Mouse (Mus musculus): ENCODE data around the gene Rps21. TPM values are rescaled to one million over a fixed set of nuclear protein-coding genes. Genes with fewer than 3 reads are reported as not detected.

Rps21 gene
- polyA plus RNA-seq, 1 experiment from 2014 or later = 478 TPM

DNA sequence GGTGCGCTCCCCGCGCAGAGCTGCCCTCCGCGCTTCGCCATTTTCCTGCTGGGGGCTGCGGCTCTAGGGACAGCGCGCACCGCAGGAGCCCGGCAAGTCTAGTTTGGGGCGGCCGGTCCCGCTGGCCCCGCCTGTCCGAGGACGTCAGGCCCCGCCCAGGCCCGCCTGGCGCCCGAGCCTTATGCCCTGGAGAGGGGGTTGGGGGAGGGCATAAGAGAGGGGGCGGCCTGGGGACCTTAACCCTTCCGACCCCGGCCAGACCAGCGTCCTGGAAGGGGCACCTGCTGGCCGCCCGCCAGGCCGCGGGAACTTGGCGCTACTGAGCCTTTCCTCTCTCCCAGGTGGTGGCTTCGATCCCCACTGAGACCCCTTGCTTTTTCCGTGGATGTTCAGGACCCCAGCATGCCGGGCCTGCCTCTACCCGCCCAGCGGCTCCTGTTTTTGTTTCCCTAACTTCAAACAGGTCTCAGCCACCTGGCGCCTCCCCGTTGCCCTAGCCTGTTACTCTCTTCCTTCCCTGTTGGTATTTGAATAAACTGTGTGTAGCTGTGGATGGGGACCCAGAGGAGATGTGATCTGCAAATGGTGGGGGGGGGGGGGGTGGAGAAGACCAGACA is 31.3 kb upstream of the Rps21 start, which contains the start of gene Lama5:
Lama5 (minus strand) TSS at position 98 of the 617 bp plus-strand sequence.
- Histone ChIP-seq H3K4me1 (ENCODE audit: control insufficient read depth, insufficient read depth, low read length) (peaks cover 27% of the 10 kb centered on the region), H3K27me3 (ENCODE audit: control insufficient read depth, insufficient read depth, low read length) (peaks cover 17% of the 10 kb centered on the region)
- under 1% methylated on average over 35 of the region's 37 CpGs for WGBS

DNA sequence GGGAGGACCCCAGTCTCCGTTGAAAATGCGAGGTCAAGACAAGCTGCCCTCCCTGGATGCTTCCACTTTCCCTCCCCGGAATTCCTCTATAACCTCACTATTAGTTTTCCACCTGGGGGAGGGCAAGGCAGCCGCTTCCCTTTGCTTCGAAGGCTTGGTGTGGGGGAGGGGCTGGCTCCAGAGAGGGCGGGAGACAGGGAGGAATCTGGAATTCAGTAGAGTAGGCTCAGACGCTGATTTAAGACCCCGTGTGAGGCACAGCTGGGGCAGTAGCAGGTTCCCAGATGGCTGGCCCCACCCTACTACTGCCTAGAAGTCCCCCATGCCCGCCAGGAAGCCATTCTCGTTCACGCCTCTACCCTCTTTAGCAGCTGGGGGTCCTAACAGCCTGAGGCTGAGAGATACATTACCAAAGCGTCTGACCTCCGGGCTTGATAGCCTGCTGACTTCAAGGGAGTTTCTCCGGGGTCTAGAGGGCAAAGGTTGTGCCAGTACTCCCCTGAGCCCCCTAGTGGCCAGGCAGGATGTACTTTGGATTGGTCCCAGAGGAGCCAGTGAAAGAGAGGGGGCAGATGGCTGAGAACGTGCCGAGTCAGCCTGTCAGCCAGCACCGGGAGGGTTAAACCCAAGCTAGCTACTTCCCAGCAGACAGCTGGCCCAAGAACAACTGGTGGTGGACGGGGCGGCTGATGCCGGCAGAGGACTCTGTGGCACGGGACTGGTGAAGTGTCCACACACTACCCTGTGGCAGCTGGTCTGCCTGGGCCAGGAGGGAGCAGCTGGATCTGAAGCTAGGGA is 29.7 kb upstream of the Rps21 start:
- Histone ChIP-seq H3K4me1 (ENCODE audit: control insufficient read depth, insufficient read depth, low read length) (peaks cover 27% of the 10 kb centered on the region), H3K9ac (ENCODE audit: low read length) (no peak overlapping the region), H3K4me3 (ENCODE audit: low read depth, low read length) (no peak overlapping the region), H3K9me3 (ENCODE audit: control insufficient read depth, low read length) (no peaks in the 10 kb centered on the region), H3K27me3 (ENCODE audit: control insufficient read depth, insufficient read depth, low read length) (peaks cover 17% of the 10 kb centered on the region), H3K27ac (ENCODE audit: low read depth, low read length) (0 out of 2 replicates have a peak overlapping the region, but pooled peaks have one; percentile 44), H3K36me3 (ENCODE audit: control insufficient read depth, insufficient read depth, low read length) (no peaks in the 10 kb centered on the region), H3K4me2 (ENCODE audit: low read depth) (peak overlapping the region; percentile 31)
- under 1% methylated on average over 21 of the region's 21 CpGs for WGBS
- ATAC-seq (ENCODE audit: insufficient read depth, low FRiP score, low TSS enrichment) (peak; percentile 80), DNase-seq (ENCODE audit: low spot score) (peak; percentile 78)

More for the DNA sequence above, 31.3 kb upstream of the Rps21 start, which contains the start of gene Lama5:
- Histone ChIP-seq H3K9me3 (ENCODE audit: control insufficient read depth, low read length) (no peaks in the 10 kb centered on the region), H3K36me3 (ENCODE audit: control insufficient read depth, insufficient read depth, low read length) (no peaks in the 10 kb centered on the region), H3K27ac (ENCODE audit: low read depth, low read length) (no peak within 1 kb of the TSS), H3K4me3 (ENCODE audit: low read depth, low read length) (peak within 1 kb of the TSS; percentile 57), H3K4me2 (ENCODE audit: low read depth) (peak within 1 kb of the TSS; percentile 99), H3K9ac (ENCODE audit: low read length) (peak within 1 kb of the TSS; percentile 60)
- DNase-seq (ENCODE audit: low spot score) = peak; percentile 69
- ATAC-seq (ENCODE audit: insufficient read depth, low FRiP score, low TSS enrichment) = peak; percentile 16; the same call in 1 of the 2 replicates

DNA sequence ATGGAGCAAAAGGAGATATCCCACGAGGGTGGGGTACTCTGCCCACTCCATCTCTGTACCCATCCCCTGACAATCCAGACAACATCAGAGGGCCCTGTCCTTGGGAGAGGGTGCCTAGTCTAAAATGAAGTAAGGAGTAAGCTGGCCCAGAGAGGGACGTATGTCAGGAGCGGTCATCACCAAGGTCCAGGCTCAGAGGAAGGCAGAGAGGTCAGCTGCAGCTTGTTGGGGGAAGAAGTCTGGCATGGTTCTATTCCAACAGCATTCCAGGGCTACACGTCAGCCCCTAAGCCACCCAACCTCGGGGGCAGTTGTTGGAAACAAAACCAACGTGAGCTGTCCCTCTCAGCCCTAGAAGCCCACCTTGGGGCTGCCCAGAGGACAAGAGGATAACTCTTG is 29.1 kb upstream of the Rps21 start:
- H3K4me2 ChIP-seq (ENCODE audit: low read depth) = no peak overlapping the region
- no peak for ATAC-seq (ENCODE audit: insufficient read depth, low FRiP score, low TSS enrichment)
- peaks cover 17% of the 10 kb centered on the region for H3K27me3 ChIP-seq (ENCODE audit: control insufficient read depth, insufficient read depth, low read length)
- no peak overlapping the region for H3K4me3 ChIP-seq (ENCODE audit: low read depth, low read length)
- H3K36me3 ChIP-seq (ENCODE audit: control insufficient read depth, insufficient read depth, low read length) = no peaks in the 10 kb centered on the region
- no peaks in the 10 kb centered on the region for H3K9me3 ChIP-seq (ENCODE audit: control insufficient read depth, low read length)
- 44% methylated on average over 6 of the region's 6 CpGs for WGBS
- peaks cover 27% of the 10 kb centered on the region for H3K4me1 ChIP-seq (ENCODE audit: control insufficient read depth, insufficient read depth, low read length)
- no peak overlapping the region for H3K27ac ChIP-seq (ENCODE audit: low read depth, low read length)
- no peak for DNase-seq (ENCODE audit: low spot score)
- no peak overlapping the region for H3K9ac ChIP-seq (ENCODE audit: low read length)

- Histone ChIP-seq H3K27me3 (ENCODE audit: control insufficient read depth, insufficient read depth, low read length) (peaks cover 14% of the 10 kb centered on the region), H3K9me3 (ENCODE audit: control insufficient read depth, low read length) (no peaks in the 10 kb centered on the region), H3K27ac (ENCODE audit: low read depth, low read length) (no peak overlapping the region), H3K9ac (ENCODE audit: low read length) (no peak overlapping the region), H3K36me3 (ENCODE audit: control insufficient read depth, insufficient read depth, low read length) (no peaks in the 10 kb centered on the region), H3K4me2 (ENCODE audit: low read depth) (no peak overlapping the region), H3K4me1 (ENCODE audit: control insufficient read depth, insufficient read depth, low read length) (peaks cover 27% of the 10 kb centered on the region), H3K4me3 (ENCODE audit: low read depth, low read length) (no peak overlapping the region)
- 48% methylated on average over 7 of the region's 7 CpGs for WGBS
- DNase-seq (ENCODE audit: low spot score) (no peak), ATAC-seq (ENCODE audit: insufficient read depth, low FRiP score, low TSS enrichment) (no peak)
These were observed 28.6 kb upstream of the Rps21 start for GRCm38 (mm10) chr2:180228592-180228991.

DNA sequence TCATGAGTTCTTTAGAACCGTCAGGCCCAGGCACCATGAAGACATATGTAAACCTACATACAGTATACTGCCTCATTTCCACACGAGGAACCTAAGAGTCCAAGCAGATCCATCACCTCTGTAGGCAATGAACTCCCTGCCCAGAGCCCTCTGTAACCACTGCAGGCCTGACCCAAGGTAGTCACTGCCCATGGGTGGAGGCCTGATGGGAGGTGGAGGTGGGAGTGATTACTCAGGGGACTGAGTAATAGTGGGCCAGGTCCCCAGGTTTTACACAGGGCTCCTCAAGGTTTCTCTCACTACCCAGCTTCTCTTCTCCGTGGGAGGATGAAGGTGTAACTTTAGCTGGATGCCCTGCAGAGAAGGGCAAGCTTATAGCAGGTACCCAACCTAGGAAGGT is 28.0 kb upstream of the Rps21 start:
- H3K9ac ChIP-seq (ENCODE audit: low read length) = no peak overlapping the region
- ATAC-seq (ENCODE audit: insufficient read depth, low FRiP score, low TSS enrichment) (no peak), DNase-seq (ENCODE audit: low spot score) (no peak)
- H3K36me3 ChIP-seq (ENCODE audit: control insufficient read depth, insufficient read depth, low read length) = no peaks in the 10 kb centered on the region
- 83% methylated on average over 3 of the region's 3 CpGs for WGBS
- no peak overlapping the region for H3K27ac ChIP-seq (ENCODE audit: low read depth, low read length)
- H3K9me3 ChIP-seq (ENCODE audit: control insufficient read depth, low read length) = no peaks in the 10 kb centered on the region
- peaks cover 27% of the 10 kb centered on the region for H3K4me1 ChIP-seq (ENCODE audit: control insufficient read depth, insufficient read depth, low read length)
- H3K4me2 ChIP-seq (ENCODE audit: low read depth) = no peak overlapping the region
- H3K27me3 ChIP-seq (ENCODE audit: control insufficient read depth, insufficient read depth, low read length) = peaks cover 14% of the 10 kb centered on the region
- no peak overlapping the region for H3K4me3 ChIP-seq (ENCODE audit: low read depth, low read length)

GRCm38 (mm10) chr2:180230482-180230881 is 26.7 kb upstream of the Rps21 start:
- Histone ChIP-seq H3K27ac (ENCODE audit: low read depth, low read length) (no peak overlapping the region), H3K4me2 (ENCODE audit: low read depth) (no peak overlapping the region), H3K36me3 (ENCODE audit: control insufficient read depth, insufficient read depth, low read length) (no peaks in the 10 kb centered on the region), H3K9me3 (ENCODE audit: control insufficient read depth, low read length) (no peaks in the 10 kb centered on the region), H3K27me3 (ENCODE audit: control insufficient read depth, insufficient read depth, low read length) (0 out of 2 replicates have a peak, but pooled peaks cover 2% of the 10 kb centered on the region), H3K9ac (ENCODE audit: low read length) (no peak overlapping the region), H3K4me3 (ENCODE audit: low read depth, low read length) (no peak overlapping the region), H3K4me1 (ENCODE audit: control insufficient read depth, insufficient read depth, low read length) (peaks cover 20% of the 10 kb centered on the region)
- no peak for ATAC-seq (ENCODE audit: insufficient read depth, low FRiP score, low TSS enrichment)
- no peak for DNase-seq (ENCODE audit: low spot score)
- WGBS = 61% methylated on average over 4 of the region's 4 CpGs

DNA sequence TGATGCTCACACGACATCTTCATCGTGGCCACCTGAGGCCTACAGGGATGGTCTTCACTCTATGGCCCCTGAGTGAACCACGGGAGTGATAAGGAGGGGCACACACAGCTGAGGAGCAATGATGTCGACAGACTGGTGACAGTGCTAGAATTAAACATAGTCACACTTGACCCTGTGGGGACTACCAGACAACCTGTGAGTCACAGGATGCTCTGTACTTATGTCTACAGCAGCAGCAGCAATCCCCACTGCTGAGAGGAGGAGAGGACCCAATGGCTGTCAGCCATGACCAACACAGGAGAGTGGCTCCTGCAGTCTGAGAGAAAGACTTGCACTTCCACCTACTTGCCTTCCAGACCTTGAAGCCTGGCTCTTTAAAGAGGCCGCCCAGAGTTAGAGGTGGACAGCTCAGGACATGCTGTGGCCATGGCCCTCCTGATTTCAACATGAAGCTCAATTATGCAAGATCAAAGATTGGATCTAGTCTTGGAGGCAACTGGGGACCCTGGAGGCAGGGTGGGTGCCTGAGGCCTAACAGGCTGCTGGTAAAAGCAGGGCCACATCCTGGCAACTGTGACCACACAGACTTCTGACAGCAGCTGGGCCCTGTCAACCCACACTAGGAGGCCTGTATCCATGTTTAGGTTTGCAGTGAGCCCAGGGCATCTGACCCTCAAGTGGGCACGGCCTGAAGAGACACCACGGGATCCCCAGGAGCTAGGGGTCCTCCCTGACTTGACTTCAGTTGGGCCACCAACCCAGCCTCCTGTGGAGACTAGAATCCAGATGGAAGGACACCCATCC is 23.9 kb upstream of the Rps21 start:
- DNase-seq (ENCODE audit: low spot score) = no peak
- H3K4me2 ChIP-seq (ENCODE audit: low read depth) = no peak overlapping the region
- H3K9me3 ChIP-seq (ENCODE audit: control insufficient read depth, low read length) = no peaks in the 10 kb centered on the region
- no peaks in the 10 kb centered on the region for H3K36me3 ChIP-seq (ENCODE audit: control insufficient read depth, insufficient read depth, low read length)
- no peaks in the 10 kb centered on the region for H3K4me1 ChIP-seq (ENCODE audit: control insufficient read depth, insufficient read depth, low read length)
- WGBS = 85% methylated on average over 7 of the region's 7 CpGs
- no peak overlapping the region for H3K9ac ChIP-seq (ENCODE audit: low read length)
- no peaks in the 10 kb centered on the region for H3K27me3 ChIP-seq (ENCODE audit: control insufficient read depth, insufficient read depth, low read length)
- no peak overlapping the region for H3K4me3 ChIP-seq (ENCODE audit: low read depth, low read length)
- ATAC-seq (ENCODE audit: insufficient read depth, low FRiP score, low TSS enrichment) = no peak
- H3K27ac ChIP-seq (ENCODE audit: low read depth, low read length) = no peak overlapping the region

DNA sequence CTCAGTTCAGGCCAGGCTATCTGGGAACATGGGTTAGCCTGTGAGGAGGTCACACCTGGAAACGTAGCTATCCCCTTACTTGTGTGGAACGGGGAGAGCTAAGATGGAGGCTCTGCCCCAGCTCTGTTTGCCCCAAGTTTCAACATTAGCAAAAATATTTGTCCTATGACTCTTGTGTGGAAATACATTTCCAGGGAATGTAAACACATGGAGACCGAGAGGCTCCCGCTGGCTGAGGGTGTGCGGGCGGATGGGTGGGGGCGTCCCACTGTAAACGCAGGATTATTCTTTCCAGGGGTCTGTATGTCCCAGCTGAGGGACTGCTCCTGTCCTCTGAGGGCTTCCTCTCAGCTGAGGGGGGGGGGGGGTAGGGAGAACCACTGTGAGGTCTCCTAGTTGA is 22.8 kb upstream of the Rps21 start:
- H3K4me1 ChIP-seq (ENCODE audit: control insufficient read depth, insufficient read depth, low read length) = no peaks in the 10 kb centered on the region
- H3K4me3 ChIP-seq (ENCODE audit: low read depth, low read length) = no peak overlapping the region
- no peak overlapping the region for H3K27ac ChIP-seq (ENCODE audit: low read depth, low read length)
- no peaks in the 10 kb centered on the region for H3K9me3 ChIP-seq (ENCODE audit: control insufficient read depth, low read length)
- WGBS = 95% methylated on average over 8 of the region's 8 CpGs
- no peak for ATAC-seq (ENCODE audit: insufficient read depth, low FRiP score, low TSS enrichment)
- no peaks in the 10 kb centered on the region for H3K27me3 ChIP-seq (ENCODE audit: control insufficient read depth, insufficient read depth, low read length)
- H3K36me3 ChIP-seq (ENCODE audit: control insufficient read depth, insufficient read depth, low read length) = no peaks in the 10 kb centered on the region
- H3K4me2 ChIP-seq (ENCODE audit: low read depth) = no peak overlapping the region
- no peak for DNase-seq (ENCODE audit: low spot score)
- no peak overlapping the region for H3K9ac ChIP-seq (ENCODE audit: low read length)
